In the genomic region with DNA sequence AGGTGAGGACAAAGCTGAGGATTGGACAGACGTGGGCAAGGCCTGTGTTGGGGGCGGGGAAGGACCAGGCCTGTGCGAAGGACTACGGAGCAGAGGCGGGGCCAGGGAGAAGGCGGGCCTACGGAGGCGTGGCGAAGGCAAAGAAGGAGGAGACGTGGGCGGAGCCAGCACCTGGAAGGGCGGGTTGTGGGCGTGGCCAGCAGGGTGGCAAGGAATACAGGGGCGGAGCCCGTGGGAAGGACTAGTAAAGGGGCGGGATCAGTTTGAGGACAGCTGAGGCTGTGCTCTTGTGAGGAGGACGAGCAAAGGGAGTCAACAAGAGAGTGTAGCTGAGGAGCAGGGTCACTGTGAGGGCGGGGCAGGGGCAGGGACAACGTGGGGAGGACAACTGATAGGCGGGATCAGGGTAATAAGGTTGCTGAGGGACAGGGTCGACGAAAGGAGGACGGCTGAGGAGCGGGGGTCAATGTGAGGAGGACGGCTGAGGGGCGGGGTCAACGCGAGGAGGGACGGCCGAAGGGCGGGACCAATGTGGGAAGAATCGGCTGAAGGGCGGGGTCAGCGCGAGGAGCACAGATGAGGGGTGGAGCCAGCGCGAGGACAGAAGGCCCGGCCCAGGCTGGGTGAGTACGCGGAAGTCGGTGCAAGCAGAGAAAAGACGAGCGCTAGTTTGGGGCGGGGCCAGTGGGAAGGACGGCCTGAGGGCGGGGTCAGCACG, we compare ENCODE assay signal across 8 mouse cellular contexts. TPM values are rescaled to one million over a fixed set of nuclear protein-coding genes. Genes with fewer than 3 reads are reported as not detected.
A peak's percentile ranks its signal among the peaks of the same experiment; 100 is the strongest.
DNase-seq lines count a peak whose midpoint lies in the region; ATAC-seq lines count a peak whose summit lies in the region.

No protein-coding gene starts in this region.

- peak; percentile 78 for ATAC-seq in inflammation-experienced regulatory T-cells, adult 6 months
- ATAC-seq in megakaryocyte-erythroid progenitor cell, adult 5-6 weeks (replicated peaks; ENCODE audit: low FRiP score, low TSS enrichment, poor library complexity, severe bottlenecking) = peak; percentile 62

- intact Hi-C loops in gastrocnemius, postnatal 14 days (cut with DNase I; ENCODE audit: low total_unique reads) = no loop called here
- intact Hi-C loops in left cerebral cortex, postnatal 10 days (cut with DNase I) = no loop called here

- peak; percentile 100 for DNase-seq in adrenal gland, adult (ENCODE audit: inconsistent age in 2 of 2, low spot score in 1 of 2)
- peak; percentile 99 for DNase-seq in embryo, embryonic 10.5 days (ENCODE audit: low spot score)
- peak; percentile 99 for DNase-seq in gastrocnemius, postnatal 14 days
- peak; percentile 98 to 99 for DNase-seq in left cerebral cortex, postnatal 10 days (ENCODE audit: extremely low spot score in 1 of 2, low spot score in 2 of 2)
- DNase-seq in right cerebral cortex, postnatal 25 days = peak; percentile 98
- DNase-seq in urinary bladder, postnatal 4 days (ENCODE audit: low spot score in 2 of 2) = peak; percentile 99 to 100

RNA-seq across cellular contexts. Expression of a gene that starts 0.5 kb away (rescaled TPM):
- total RNA-seq in gastrocnemius, postnatal 14 days (2021) = 1 to 10 TPM; 8.4 to 8.6 TPM
- 1 to 10 TPM in 2 of 3 experiments, under 1 TPM in 1; 0.65 to 2.6 (median 1.3) TPM for polyA plus RNA-seq in inflammation-experienced regulatory T-cells, adult 6 months (2017; shearing (Covaris generic))
- 10 to 100 TPM; 14.1 to 15.6 TPM for total RNA-seq in left cerebral cortex, postnatal 10 days (2021)
- 188 and 219 TPM in 2 replicates for total RNA-seq in megakaryocyte-erythroid progenitor cell, adult 5-6 weeks (2014; fragmentation: Nextera tagmentation)
- 43.8 and 102 TPM in 2 replicates for total RNA-seq in megakaryocyte-erythroid progenitor cell, adult 5-6 weeks (2017)

Comparison
In these comparisons a context has a peak if more than half of its experiments do, and no peak if none do; other contexts are left out.
1. Peak in every context shown above with its lines: DNase-seq and ATAC-seq.